Mouse (Mus musculus) liver, embryonic 14.5 days (tissue): ENCODE measurements around the gene Haus4.

Source experiments
- CTCF ChIP-seq: IDR thresholded peaks from 2 replicates; pipeline ENCODE4 v1.5.1; 2016; ENCODE audit warnings: antibody characterized with exemption, low read depth, control low read depth
- EP300 ChIP-seq: IDR thresholded peaks from 2 replicates; pipeline ENCODE4 v1.6.1; 2016; ENCODE audit warnings: antibody characterized with exemption, low read depth

DNA sequence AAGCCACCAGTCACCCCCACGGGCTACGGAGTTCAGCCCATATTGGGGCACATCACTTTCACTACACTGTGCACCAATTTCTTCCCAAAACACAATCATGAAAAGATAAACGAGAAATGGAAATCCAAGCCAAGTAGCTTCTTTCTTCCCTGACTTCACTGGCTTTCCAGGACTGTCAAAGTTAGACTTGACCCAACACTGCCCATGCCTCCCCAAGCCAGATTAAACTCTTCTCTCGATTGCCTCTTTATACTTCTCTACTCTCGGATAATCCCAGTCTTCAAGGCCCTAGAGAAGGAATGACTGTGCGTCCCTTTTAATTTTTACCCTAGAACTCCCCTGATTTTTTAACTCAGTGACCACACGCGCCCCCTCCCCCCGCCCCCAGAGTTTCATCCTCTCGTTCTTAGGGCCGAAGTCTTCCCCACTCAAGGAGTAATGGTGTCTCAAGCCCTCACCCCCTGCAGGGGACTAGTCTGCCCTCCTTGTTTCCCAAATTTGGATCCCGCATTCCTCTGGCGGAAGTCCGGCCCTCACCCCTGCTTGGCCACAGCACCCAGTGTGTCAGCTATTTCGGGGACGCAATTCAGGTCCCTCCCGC lies 37.6 kb downstream of the Haus4 start:
- TF ChIP-seq CTCF (no peak), EP300 (no peak)
